29 mouse cellular contexts compared by ENCODE assay signal in the genomic region with DNA sequence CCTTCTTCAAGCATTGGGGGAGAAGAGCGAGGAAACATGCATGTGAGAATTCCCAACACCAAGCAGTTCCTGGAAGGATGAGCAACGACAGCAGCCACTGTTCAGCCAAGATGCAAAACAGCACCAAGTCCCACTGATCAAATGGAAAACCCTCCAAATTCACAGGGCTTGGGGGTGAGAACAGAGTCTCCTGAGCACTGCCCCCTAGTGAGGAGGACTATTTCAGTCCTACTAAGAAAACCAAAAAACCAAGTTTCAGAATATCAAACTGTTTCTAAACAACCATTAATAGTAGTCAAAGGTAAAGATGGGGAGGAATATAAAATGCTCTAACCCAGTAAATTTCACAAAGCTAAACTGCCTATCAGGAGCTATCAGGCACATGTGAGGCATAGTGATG. TPM values are rescaled to one million over a fixed set of nuclear protein-coding genes. Genes with fewer than 3 reads are reported as not detected.
DNase-seq lines count a peak whose midpoint lies in the region; ATAC-seq and TF ChIP-seq lines count a peak whose summit lies in the region.
"Had no signal": no experiment of that assay in that cellular context is flagged by ENCODE, and none has a peak within 500 bp of the region (broad histone marks: within the 10 kb centered on the region; RNA-seq: fewer than 3 reads in every experiment).

No protein-coding gene starts in this region.

- intact Hi-C loops in heart, adult 2 months (cut with DNase I): loop anchor here (5.0 kb wide), 1 partner anchor 109 kb away; no protein-coding TSS in a partner anchor
- intact Hi-C loops in heart, postnatal 25 days (cut with DNase I): loop anchor here (5.0 kb wide), 1 partner anchor 79 kb away; no protein-coding TSS in a partner anchor

- WGBS in heart, adult 2 months: 89% methylated on average over 2 of the region's 2 CpGs
- 83% methylated on average over 2 of the region's 2 CpGs for WGBS in lung, embryonic 14.5 days
- 83% methylated on average over 2 of the region's 2 CpGs for whole genome bisulfite sequencing in lung, adult 2 months

- H3K9me3 ChIP-seq in lung, embryonic 14.5 days (ENCODE audit: low read depth, low read length): no peaks in the 10 kb centered on the region
- no peaks in the 10 kb centered on the region for H3K9me3 ChIP-seq in E14TG2a.4 (ENCODE audit: low read length)
- H3K9me3 ChIP-seq: embryonic facial prominence, embryonic 10.5 days; forebrain, embryonic 12.5 days; G1E; heart, embryonic 15.5 days; hindbrain, embryonic 10.5 days; kidney, embryonic 15.5 days; limb, embryonic 10.5 days; liver, embryonic 12.5 days; neural tube, embryonic 15.5 days had no signal

- no peak for TF ChIP-seq POLR2A in heart, adult 2 months (IDR thresholded peaks at IDR 0.05; ENCODE audit: insufficient read depth, low read depth, low read length)
- TF ChIP-seq POLR2A in lung, adult 2 months (IDR thresholded peaks at IDR 0.05; ENCODE audit: borderline replicate concordance, extremely low read depth, low read depth, low read length): no peak

- peak in 1 of 2 experiments; percentile 5 for DNase-seq in heart, adult 2 months
- no peak for DNase-seq in heart, postnatal 25 days (ENCODE audit: low spot score)
- DNase-seq in lung, embryonic 14.5 days: no peak
- no peak for DNase-seq in lung, adult 2 months
- DNase-seq in naive thymus-derived CD4-positive, alpha-beta T cell, adult 2 months (ENCODE audit: low read depth): peak; percentile 47
- no peak for DNase-seq in adrenal gland, adult (ENCODE audit: inconsistent age in 2 of 2, low spot score in 1 of 2)
- no peak for DNase-seq in ovary, postnatal 14 days (ENCODE audit: low spot score)
- DNase-seq: adrenal gland, adult 8-10 months; cerebellum, adult 8-10 months; gastrocnemius, postnatal 10 days; right cerebral cortex, postnatal 4 days had no signal

- no peak overlapping the region for H3K4me3 ChIP-seq in heart, adult 2 months
- H3K4me3 ChIP-seq in lung, embryonic 14.5 days (ENCODE audit: low read depth, low read length): no peak overlapping the region
- H3K4me3 ChIP-seq in lung, adult 2 months (replicated peaks; ENCODE audit: extremely low read depth, low read depth, low read length): no peak overlapping the region
- H3K4me3 ChIP-seq in E14TG2a.4 (replicated peaks; ENCODE audit: low read length): no peak overlapping the region
- H3K4me3 ChIP-seq: embryonic facial prominence, embryonic 10.5 days; forebrain, embryonic 12.5 days; heart, embryonic 15.5 days; hindbrain, embryonic 10.5 days; kidney, embryonic 15.5 days; limb, embryonic 10.5 days; liver, embryonic 12.5 days; myocyte; neural tube, embryonic 15.5 days had no signal

- peaks cover 17% of the 10 kb centered on the region for H3K36me3 ChIP-seq in heart, adult 2 months (ENCODE audit: control insufficient read depth, insufficient read depth, low read length)
- peaks cover 74% of the 10 kb centered on the region for H3K36me3 ChIP-seq in lung, embryonic 14.5 days (ENCODE audit: insufficient read depth)
- peaks cover 75% of the 10 kb centered on the region for H3K36me3 ChIP-seq in E14TG2a.4 (ENCODE audit: insufficient read depth, low read length)

- H3K27ac ChIP-seq in heart, adult 2 months: no peak overlapping the region
- H3K27ac ChIP-seq in lung, embryonic 14.5 days (ENCODE audit: low read depth): no peak overlapping the region
- H3K27ac ChIP-seq: embryonic facial prominence, embryonic 10.5 days; forebrain, embryonic 12.5 days; heart, embryonic 15.5 days; hindbrain, embryonic 10.5 days; kidney, embryonic 15.5 days; limb, embryonic 10.5 days; liver, embryonic 12.5 days; neural tube, embryonic 15.5 days had no signal

- H3K79me2 ChIP-seq in heart, adult 2 months (replicated peaks; ENCODE audit: control insufficient read depth, insufficient read depth, low read length): peaks cover 2% of the 10 kb centered on the region; the same call in 1 of the 2 replicates

- H3K9ac ChIP-seq in heart, adult 2 months (ENCODE audit: low read depth, low read length): no peak overlapping the region
- H3K9ac ChIP-seq in lung, embryonic 14.5 days: no peak overlapping the region
- H3K9ac ChIP-seq: forebrain, embryonic 12.5 days; heart, embryonic 15.5 days; kidney, embryonic 15.5 days; liver, embryonic 12.5 days; neural tube, embryonic 15.5 days had no signal

- H3K27me3 ChIP-seq in heart, adult 2 months (ENCODE audit: control insufficient read depth, insufficient read depth, low read length): no peaks in the 10 kb centered on the region
- H3K27me3 ChIP-seq in lung, embryonic 14.5 days (ENCODE audit: insufficient read depth, low read length): no peaks in the 10 kb centered on the region
- 0 out of 2 replicates have a peak, but pooled peaks cover 4% of the 10 kb centered on the region for H3K27me3 ChIP-seq in E14TG2a.4 (ENCODE audit: insufficient read depth, low read length)
- H3K27me3 ChIP-seq: forebrain, embryonic 12.5 days; heart, embryonic 15.5 days; kidney, embryonic 15.5 days; liver, embryonic 12.5 days; neural tube, embryonic 15.5 days had no signal

- H3K4me2 ChIP-seq in lung, embryonic 14.5 days: no peak overlapping the region
- H3K4me2 ChIP-seq: forebrain, embryonic 12.5 days; heart, embryonic 15.5 days; kidney, embryonic 15.5 days; liver, embryonic 12.5 days; neural tube, embryonic 15.5 days had no signal

- peak; percentile 26 for TF ChIP-seq CTCF in heart, adult 2 months (IDR thresholded peaks at IDR 0.05)
- TF ChIP-seq CTCF in lung, embryonic 14.5 days (IDR thresholded peaks at IDR 0.05; ENCODE audit: low read depth): 0 out of 2 replicates have a peak, but pooled peaks have one; percentile 7
- no peak for TF ChIP-seq CTCF in lung, adult 2 months (IDR thresholded peaks at IDR 0.05; ENCODE audit: insufficient read depth, low read length)
- TF ChIP-seq CTCF in E14TG2a.4 (conservative IDR thresholded peaks at IDR 0.05; ENCODE audit: low read length): peak; percentile 23; the same call in 1 of the 2 replicates

- peaks cover 12% of the 10 kb centered on the region for H3K4me1 ChIP-seq in heart, adult 2 months (ENCODE audit: control insufficient read depth, insufficient read depth, low read length)
- no peaks in the 10 kb centered on the region for H3K4me1 ChIP-seq in lung, embryonic 14.5 days (ENCODE audit: insufficient read depth)
- peaks cover 15% of the 10 kb centered on the region for H3K4me1 ChIP-seq in lung, adult 2 months (ENCODE audit: control insufficient read depth, insufficient read depth, low read length)
- peaks cover 58% of the 10 kb centered on the region for H3K4me1 ChIP-seq in E14TG2a.4 (replicated peaks; ENCODE audit: low read depth, low read length)

- TF ChIP-seq EP300 in heart, adult 2 months (IDR thresholded peaks at IDR 0.05; ENCODE audit: insufficient read depth, low read depth, low read length): no peak

- no peak for ATAC-seq in lung, embryonic 14.5 days (ENCODE audit: insufficient read depth)
- ATAC-seq: inflammation-experienced regulatory T-cells, adult 6 months; liver, embryonic 12.5 days had no signal

RNA-seq across cellular contexts. Expression of a gene that starts 3.6 kb away (rescaled TPM):
- total RNA-seq in heart, adult 2 months (2021): 10 to 100 TPM; 20.8 to 21.6 TPM
- polyA plus RNA-seq in heart, adult 2 months (2012; rRNA removed): 25.7 and 28.5 TPM in 2 replicates
- 10 to 100 TPM; 21.1 TPM for total RNA-seq in heart, postnatal 25 days (2021)
- 27.8 and 31.8 TPM in 2 replicates for polyA plus RNA-seq in lung, embryonic 14.5 days (2014; fragmentation: Nextera tagmentation; extraction: Ambion mirVana)
- polyA plus RNA-seq in lung, adult 2 months (2012; rRNA removed): 37.2 and 40.6 TPM in 2 replicates

RNA-seq across cellular contexts. Expression of a gene that starts 18.7 kb away (rescaled TPM):
- 100 to 1,000 TPM; 103 to 121 TPM for total RNA-seq in heart, adult 2 months (2021)
- 83.1 and 94.5 TPM in 2 replicates for polyA plus RNA-seq in heart, adult 2 months (2012; rRNA removed)
- 100 to 1,000 TPM; 110 to 115 TPM for total RNA-seq in heart, postnatal 25 days (2021)
- 334 and 368 TPM in 2 replicates for polyA plus RNA-seq in lung, embryonic 14.5 days (2014; fragmentation: Nextera tagmentation; extraction: Ambion mirVana)
- polyA plus RNA-seq in lung, adult 2 months (2012; rRNA removed): 121 and 132 TPM in 2 replicates

RNA-seq across cellular contexts. Expression of a gene that starts 21.6 kb away (rescaled TPM):
- 10 to 100 TPM; 27.2 to 29.9 TPM for total RNA-seq in heart, adult 2 months (2021)
- 35.5 and 36.1 TPM in 2 replicates for polyA plus RNA-seq in heart, adult 2 months (2012; rRNA removed)
- 10 to 100 TPM; 24.5 to 25.7 TPM for total RNA-seq in heart, postnatal 25 days (2021)
- 2.2 and 2.9 TPM in 2 replicates for polyA plus RNA-seq in lung, embryonic 14.5 days (2014; fragmentation: Nextera tagmentation; extraction: Ambion mirVana)
- polyA plus RNA-seq in lung, adult 2 months (2012; rRNA removed): 1.9 and 2.3 TPM in 2 replicates
- total RNA-seq: common myeloid progenitor, adult 5-6 weeks; megakaryocyte, adult 5-6 weeks had no signal
- polyA plus RNA-seq: G1E had no signal

RNA-seq across cellular contexts. Expression of a gene that starts 59.0 kb away (rescaled TPM):
- not detected for total RNA-seq in heart, adult 2 months (2021)
- 0.16 TPM in 1 of 2 replicates, not detected in the other for polyA plus RNA-seq in heart, adult 2 months (2012; rRNA removed)
- total RNA-seq in heart, postnatal 25 days (2021): not detected
- polyA plus RNA-seq in lung, embryonic 14.5 days (2014; fragmentation: Nextera tagmentation; extraction: Ambion mirVana): not detected in 2 replicates
- polyA plus RNA-seq in lung, adult 2 months (2012; rRNA removed): not detected in 2 replicates
- total RNA-seq: adrenal gland, adult 8-10 months; common myeloid progenitor, adult 5-6 weeks; G1E; gastrocnemius, postnatal 10 days; heart, adult 8-10 months; layer of hippocampus, adult 18-20 months; left cerebral cortex, adult 18-20 months; megakaryocyte, adult 5-6 weeks had no signal
- polyA plus RNA-seq: embryonic facial prominence, embryonic 10.5 days; forebrain, embryonic 12.5 days; G1E; heart, embryonic 15.5 days; hindbrain, embryonic 10.5 days; inflammation-experienced regulatory T-cells, adult 6 months; kidney, embryonic 15.5 days; limb, embryonic 10.5 days; liver, embryonic 12.5 days; midbrain, embryonic 14.5 days; myocyte; neural tube, embryonic 15.5 days had no signal
